Comparison of ENCODE assay signal across 8 mouse cellular contexts in the genomic region with DNA sequence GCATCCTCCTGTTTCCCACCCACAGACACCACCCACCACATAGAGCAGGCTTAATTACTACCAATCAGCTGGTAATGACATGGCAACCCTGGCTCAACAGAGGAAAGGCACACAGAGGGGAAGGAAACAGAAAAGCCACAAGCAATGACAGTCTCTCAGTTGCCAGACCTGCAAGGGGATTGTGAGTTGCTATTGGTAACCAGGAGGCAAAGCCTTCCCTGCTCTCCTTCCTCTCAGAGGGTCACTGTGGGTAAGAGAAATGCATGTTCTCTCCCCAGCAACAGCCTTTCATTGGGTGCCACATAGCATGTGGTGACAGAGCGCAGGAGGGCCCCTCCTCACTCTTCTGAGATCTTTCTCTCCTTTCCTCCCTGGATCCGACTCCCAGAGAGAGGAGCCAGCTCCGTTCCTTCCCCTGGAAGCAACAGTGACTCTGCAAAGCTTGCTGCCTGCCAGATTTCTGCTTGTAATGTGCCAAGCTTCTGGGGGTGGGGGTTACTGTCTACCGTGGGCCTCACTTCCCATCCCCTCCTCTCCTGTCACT.
DNase-seq lines count a peak whose midpoint lies in the region; ATAC-seq lines count a peak whose summit lies in the region.

No protein-coding gene starts in this region.

- WGBS in forebrain, embryonic 10.5 days = 82% methylated on average over 4 of the region's 4 CpGs
- WGBS in forebrain, embryonic 11.5 days = 82% methylated on average over 4 of the region's 4 CpGs
- WGBS in forebrain, embryonic 16.5 days = 30% methylated on average over 4 of the region's 4 CpGs

- DNase-seq in forebrain, embryonic 10.5 days (ENCODE audit: extremely low spot score, low spot score) = no peak
- no peak for DNase-seq in forebrain, embryonic 11.5 days (ENCODE audit: low spot score)
- peak; percentile 85 for DNase-seq in 416B (ENCODE audit: low read depth)
- peak; percentile 79 to 92 for DNase-seq in left cerebral cortex, postnatal 14 days (ENCODE audit: low spot score in 2 of 2)
- peak; percentile 87 to 93 for DNase-seq in right cerebral cortex, postnatal 10 days (ENCODE audit: low spot score in 2 of 2)
- no peak for DNase-seq in spleen, postnatal 4 days (ENCODE audit: low spot score in 2 of 2)
- no peak for DNase-seq in embryo, embryonic 10.5 days (ENCODE audit: low spot score)

- H3K36me3 ChIP-seq in forebrain, embryonic 10.5 days (replicated peaks) = no peaks in the 10 kb centered on the region
- H3K36me3 ChIP-seq in forebrain, embryonic 11.5 days (ENCODE audit: control insufficient read depth, insufficient read depth, low read length) = no peaks in the 10 kb centered on the region
- H3K36me3 ChIP-seq in forebrain, embryonic 16.5 days (ENCODE audit: control insufficient read depth, insufficient read depth) = no peaks in the 10 kb centered on the region

- intact Hi-C loops in left cerebral cortex, postnatal 14 days (cut with DNase I) = loop anchor here (5.0 kb wide), 2 partner anchors 291 to 396 kb away; no protein-coding TSS in a partner anchor

- no peak overlapping the region for H3K9ac ChIP-seq in forebrain, embryonic 11.5 days (ENCODE audit: low read length)
- no peak overlapping the region for H3K9ac ChIP-seq in forebrain, embryonic 16.5 days (replicated peaks; ENCODE audit: low read depth, low read length)

- no peak overlapping the region for H3K4me3 ChIP-seq in forebrain, embryonic 10.5 days
- H3K4me3 ChIP-seq in forebrain, embryonic 11.5 days (ENCODE audit: low read depth, low read length) = no peak overlapping the region
- no peak overlapping the region for H3K4me3 ChIP-seq in forebrain, embryonic 16.5 days (replicated peaks; ENCODE audit: low read length)

- no peak overlapping the region for H3K4me2 ChIP-seq in forebrain, embryonic 11.5 days (ENCODE audit: low read depth, low read length, severe bottlenecking)
- H3K4me2 ChIP-seq in forebrain, embryonic 16.5 days (ENCODE audit: low read length) = no peak overlapping the region

- no peak for ATAC-seq in forebrain, embryonic 11.5 days (replicated peaks; ENCODE audit: low FRiP score)
- peak; percentile 90 for ATAC-seq in forebrain, embryonic 16.5 days

- no peaks in the 10 kb centered on the region for H3K9me3 ChIP-seq in forebrain, embryonic 10.5 days
- no peaks in the 10 kb centered on the region for H3K9me3 ChIP-seq in forebrain, embryonic 11.5 days (ENCODE audit: control insufficient read depth, low read length)
- H3K9me3 ChIP-seq in forebrain, embryonic 16.5 days (ENCODE audit: control insufficient read depth, low read length) = no peaks in the 10 kb centered on the region

- 0 out of 2 replicates have a peak overlapping the region, but pooled peaks have one; percentile 31 for H3K27ac ChIP-seq in forebrain, embryonic 10.5 days
- no peak overlapping the region for H3K27ac ChIP-seq in forebrain, embryonic 11.5 days (ENCODE audit: low read depth, low read length)
- peak overlapping the region; percentile 56 for H3K27ac ChIP-seq in forebrain, embryonic 16.5 days (ENCODE audit: low read length)

- peaks cover 11% of the 10 kb centered on the region; the same call in 1 of the 2 replicates for H3K4me1 ChIP-seq in forebrain, embryonic 10.5 days
- no peaks in the 10 kb centered on the region for H3K4me1 ChIP-seq in forebrain, embryonic 11.5 days (replicated peaks; ENCODE audit: control insufficient read depth, insufficient read depth, low read length)
- peaks cover 41% of the 10 kb centered on the region for H3K4me1 ChIP-seq in forebrain, embryonic 16.5 days (replicated peaks; ENCODE audit: control insufficient read depth, insufficient read depth, low read length)

- no peaks in the 10 kb centered on the region for H3K27me3 ChIP-seq in forebrain, embryonic 10.5 days (ENCODE audit: poor library complexity, severe bottlenecking)
- no peaks in the 10 kb centered on the region for H3K27me3 ChIP-seq in forebrain, embryonic 11.5 days (ENCODE audit: control insufficient read depth, insufficient read depth, low read length)
- H3K27me3 ChIP-seq in forebrain, embryonic 16.5 days (replicated peaks; ENCODE audit: control insufficient read depth, insufficient read depth, low read length) = no peaks in the 10 kb centered on the region

Comparison
In these comparisons a context has a peak if more than half of its experiments do, and no peak if none do; other contexts are left out.
1. DNase-seq: peak in 416B (single experiment), left cerebral cortex, postnatal 14 days (2 of 2) and right cerebral cortex, postnatal 10 days (2 of 2); none in forebrain, embryonic 10.5 days (single experiment), forebrain, embryonic 11.5 days (single experiment), spleen, postnatal 4 days (0 of 2) and embryo, embryonic 10.5 days (single experiment).